Mouse (Mus musculus): Measurements from ENCODE around the gene Phactr2.

- TF ChIP-seq POLR2A (IDR thresholded peaks at IDR 0.05; ENCODE audit: low read depth, low read length) = no peak
- no peak for TF ChIP-seq CTCF (IDR thresholded peaks at IDR 0.05; ENCODE audit: extremely low read depth, insufficient read depth, insufficient read length, insufficient replicate concordance)
Measured at GRCm38 (mm10) chr10:13424508-13424907, 49.7 kb downstream of the Phactr2 start.
